Mouse (Mus musculus) stomach, embryonic 14.5 days (tissue): Measurements from ENCODE around the gene Hipk3. TPM values are rescaled to one million over a fixed set of nuclear protein-coding genes. Genes with fewer than 3 reads are reported as not detected.

Source experiments
- ATAC-seq: fragments of 200-750 bp; cut with Nextera tagmentation; 2 replicates; pipeline ENCODE4 v1.8.0; 2017; ENCODE audit warnings: low read depth, moderate TSS enrichment; ENCODE audit not compliant: insufficient number of reproducible peaks, insufficient read depth, low FRiP score
- H3K27ac ChIP-seq: fragments of 300-500 bp; sonication (generic); 2 replicates; pipeline ENCODE4 v1.5.1; 2014; ENCODE audit warnings: mild to moderate bottlenecking, low read length, moderate library complexity, mixed read lengths
- H3K27me3 ChIP-seq: fragments of 300-500 bp; sonication (generic); 2 replicates; pipeline ENCODE4 v1.6.1; 2014; ENCODE audit warnings: low read length, control low read depth, mixed read lengths; ENCODE audit not compliant: control insufficient read depth, insufficient read depth
- H3K36me3 ChIP-seq: fragments of 300-500 bp; sonication (generic); 2 replicates; pipeline ENCODE4 v1.6.1; 2014; ENCODE audit warnings: mild to moderate bottlenecking, control low read depth, low read length, moderate library complexity, mixed read lengths; ENCODE audit not compliant: control insufficient read depth, insufficient read depth
- H3K4me1 ChIP-seq: fragments of 300-500 bp; sonication (generic); 2 replicates; pipeline ENCODE4 v1.6.1; 2014; ENCODE audit warnings: low read length, control low read depth, mixed read lengths; ENCODE audit not compliant: control insufficient read depth, insufficient read depth
- H3K4me2 ChIP-seq: fragments of 300-500 bp; sonication (generic); replicated peaks from 2 replicates; pipeline ENCODE4 v1.6.1; 2014; ENCODE audit warnings: low read depth, low read length, control low read depth
- H3K4me3 ChIP-seq: fragments of 300-500 bp; sonication (generic); 2 replicates; pipeline ENCODE4 v1.5.1; 2014; ENCODE audit warnings: low read depth, low read length, control low read depth
- H3K9ac ChIP-seq: fragments of 300-500 bp; sonication (generic); replicated peaks from 2 replicates; pipeline ENCODE4 v1.6.1; 2014; ENCODE audit warnings: low read depth, mild to moderate bottlenecking, control low read depth, low read length, moderate library complexity, mixed read lengths
- H3K9me3 ChIP-seq: fragments of 300-500 bp; sonication (generic); 2 replicates; pipeline ENCODE4 v1.6.1; 2016; ENCODE audit warnings: low read depth, low read length, control low read depth; ENCODE audit not compliant: control insufficient read depth
- WGBS: fragments of 180-500 bp; shearing (Covaris S2); extraction: QIAGEN DNeasy Blood & Tissue Kit; methylation state at CpG from one replicate; pipeline ENCODE4 v1.1.7; 2014; 5-methylcytosine and 5-hydroxymethylcytosine counted together
- polyA plus RNA-seq: library from polyadenylated mRNA; unstranded; fragments of >200 nt; fragmentation: Nextera tagmentation; extraction: Ambion mirVana; gene quantifications from 2 replicates; pipeline ENCODE4 v1.2.1, GENCODE M21; 2014

The Hipk3 gene
- polyA plus RNA-seq, 1 experiment from 2014 or later = 23.9 TPM

DNA sequence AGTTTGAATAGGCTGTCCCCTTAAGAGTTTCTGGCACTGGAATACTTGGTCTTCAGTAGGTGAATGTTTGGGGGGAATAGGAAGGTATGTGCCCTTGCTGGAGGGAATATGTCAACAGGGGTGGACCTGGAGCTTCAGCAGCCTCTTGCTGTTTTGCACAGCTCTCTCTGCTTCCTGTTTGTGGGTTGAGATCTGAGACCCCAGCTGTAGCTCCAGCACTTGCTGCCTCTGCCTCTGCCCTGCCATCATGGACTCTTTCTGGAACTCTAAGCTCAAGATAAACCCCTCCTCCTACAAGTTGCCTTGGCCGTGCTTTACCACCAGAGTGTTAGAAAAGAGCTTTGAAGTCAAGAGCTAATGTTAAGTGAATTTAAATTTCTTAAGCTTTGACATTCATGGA lies 48.2 kb downstream of the Hipk3 start:
- ATAC-seq = no peak
- peaks cover 11% of the 10 kb centered on the region for H3K36me3 ChIP-seq
- no peak overlapping the region for H3K4me2 ChIP-seq
- H3K4me1 ChIP-seq = no peaks in the 10 kb centered on the region
- no peaks in the 10 kb centered on the region for H3K27me3 ChIP-seq
- H3K9me3 ChIP-seq = no peaks in the 10 kb centered on the region
- H3K27ac ChIP-seq = no peak overlapping the region
- H3K4me3 ChIP-seq = no peak overlapping the region
- 57% methylated on average over 1 of the region's 1 CpGs for WGBS
- no peak overlapping the region for H3K9ac ChIP-seq

DNA sequence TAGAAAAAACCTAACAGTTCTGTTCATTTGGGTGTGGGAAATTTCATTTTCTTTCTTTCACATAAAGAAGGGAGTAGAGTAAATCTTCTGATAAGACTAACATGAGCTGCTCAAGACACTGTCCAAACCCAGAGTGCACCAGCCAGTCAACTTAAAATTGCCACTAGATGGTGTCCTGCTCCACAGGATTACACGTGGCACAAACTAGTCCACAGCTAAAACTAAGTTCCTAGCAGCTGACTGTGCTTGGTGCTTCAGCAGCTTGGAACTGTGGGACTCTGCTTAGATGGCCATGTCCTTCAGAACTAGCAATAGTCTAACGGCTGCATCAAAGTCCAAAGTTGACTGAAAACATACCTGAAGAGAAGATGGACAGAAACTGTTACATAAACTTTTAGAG lies 49.5 kb downstream of the Hipk3 start:
- peak; percentile 58; the same call in 1 of the 2 replicates for ATAC-seq
- no peaks in the 10 kb centered on the region for H3K27me3 ChIP-seq
- no peaks in the 10 kb centered on the region for H3K4me1 ChIP-seq
- WGBS = 36% methylated on average over 2 of the region's 2 CpGs
- H3K4me3 ChIP-seq = no peak overlapping the region
- no peaks in the 10 kb centered on the region for H3K9me3 ChIP-seq
- H3K4me2 ChIP-seq = no peak overlapping the region
- H3K36me3 ChIP-seq = peaks cover 11% of the 10 kb centered on the region
- no peak overlapping the region for H3K9ac ChIP-seq
- no peak overlapping the region for H3K27ac ChIP-seq

DNA sequence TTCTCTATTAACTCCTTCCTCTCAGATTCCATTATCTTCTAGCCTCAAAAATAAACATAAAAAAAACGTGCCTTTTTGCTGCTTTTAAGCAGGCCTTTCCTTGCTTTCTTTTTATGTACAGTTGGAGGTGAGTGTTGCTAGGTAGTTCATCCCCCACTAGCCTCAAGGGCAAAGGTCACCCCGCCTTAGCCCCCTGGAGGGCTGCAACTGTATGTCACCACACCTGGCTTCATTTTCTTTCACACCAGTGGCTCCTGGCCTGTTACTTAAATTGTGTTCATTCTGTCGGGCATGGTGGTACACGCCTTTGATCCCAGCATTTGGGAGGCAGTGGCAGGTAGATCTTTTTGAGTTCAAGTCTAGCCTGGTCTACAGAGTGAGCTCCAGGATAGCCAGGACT lies 51.9 kb downstream of the Hipk3 start:
- H3K4me3 ChIP-seq = no peak overlapping the region
- peaks cover 23% of the 10 kb centered on the region for H3K36me3 ChIP-seq
- no peak overlapping the region for H3K9ac ChIP-seq
- ATAC-seq = no peak
- H3K9me3 ChIP-seq = no peaks in the 10 kb centered on the region
- H3K4me1 ChIP-seq = no peaks in the 10 kb centered on the region
- H3K27me3 ChIP-seq = no peaks in the 10 kb centered on the region
- H3K4me2 ChIP-seq = no peak overlapping the region
- 62% methylated on average over 4 of the region's 4 CpGs for WGBS
- no peak overlapping the region for H3K27ac ChIP-seq

DNA sequence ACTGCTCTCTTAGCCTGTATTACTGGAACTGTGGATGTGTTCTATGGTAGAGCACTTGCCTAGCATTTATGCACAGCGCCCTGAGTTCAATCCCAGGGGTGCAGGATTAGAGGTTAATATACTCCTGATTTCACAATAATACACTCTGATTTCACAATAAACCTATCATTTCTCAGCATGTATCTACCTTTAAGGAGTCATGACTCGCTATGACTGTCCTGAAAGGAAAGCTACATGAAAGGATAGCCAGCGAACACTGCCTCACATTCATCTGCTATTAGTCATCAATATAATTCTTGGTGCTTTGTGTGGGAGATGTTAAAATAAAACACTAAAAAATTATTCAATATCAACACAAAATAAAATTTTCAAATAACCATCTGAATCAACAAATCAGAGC lies 58.0 kb downstream of the Hipk3 start:
- no peaks in the 10 kb centered on the region for H3K27me3 ChIP-seq
- H3K4me3 ChIP-seq = no peak overlapping the region
- H3K9ac ChIP-seq = no peak overlapping the region
- H3K9me3 ChIP-seq = no peaks in the 10 kb centered on the region
- H3K36me3 ChIP-seq = peaks cover 47% of the 10 kb centered on the region
- no peaks in the 10 kb centered on the region for H3K4me1 ChIP-seq
- 93% methylated on average over 3 of the region's 3 CpGs for WGBS
- no peak overlapping the region for H3K4me2 ChIP-seq
- H3K27ac ChIP-seq = no peak overlapping the region
- ATAC-seq = no peak

DNA sequence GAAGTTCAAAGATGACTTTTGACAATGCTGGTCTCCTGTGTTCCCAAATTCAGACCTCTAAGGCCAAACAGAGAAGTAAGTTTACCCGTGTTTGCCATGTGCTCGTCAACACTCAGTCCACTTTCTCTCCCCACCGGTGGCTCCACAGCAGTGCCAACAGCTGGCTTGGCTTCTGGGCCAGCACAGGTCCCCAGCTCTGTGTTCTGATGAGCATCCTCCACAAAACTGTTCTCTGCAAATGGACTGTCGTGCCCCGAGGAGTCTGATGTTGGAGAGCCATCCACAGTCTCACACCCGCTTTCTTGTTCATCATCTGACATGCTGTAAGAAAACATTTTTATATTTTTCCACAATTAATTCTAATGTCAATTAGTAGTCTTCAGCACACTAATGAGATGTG lies 63.2 kb downstream of the Hipk3 start:
- Histone ChIP-seq H3K27me3 (no peaks in the 10 kb centered on the region), H3K9ac (no peak overlapping the region), H3K4me3 (no peak overlapping the region), H3K4me1 (no peaks in the 10 kb centered on the region), H3K36me3 (peaks cover 37% of the 10 kb centered on the region), H3K27ac (no peak overlapping the region), H3K4me2 (no peak overlapping the region), H3K9me3 (no peaks in the 10 kb centered on the region)
- WGBS = 90% methylated on average over 6 of the region's 6 CpGs
- ATAC-seq = no peak

DNA sequence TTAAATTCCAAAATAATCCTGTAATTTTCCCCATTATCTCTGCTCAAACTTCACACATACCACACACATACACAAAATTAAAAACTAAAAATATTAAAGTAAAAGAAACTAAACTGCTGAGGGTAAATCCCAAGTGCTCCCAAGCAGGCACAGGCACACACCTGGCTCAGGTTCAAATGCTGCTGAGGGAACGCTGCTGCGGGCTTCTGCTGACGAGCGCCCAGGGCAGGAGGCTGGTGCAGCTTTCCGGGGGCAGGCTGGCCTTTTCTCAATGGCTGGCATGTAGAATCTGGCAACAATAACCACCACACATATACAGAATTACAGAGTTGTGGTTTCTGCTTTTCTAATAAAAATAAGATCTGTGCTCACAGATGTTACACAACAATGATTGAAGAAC lies 63.7 kb downstream of the Hipk3 start:
- ATAC-seq = no peak
- Histone ChIP-seq H3K4me2 (no peak overlapping the region), H3K4me1 (no peaks in the 10 kb centered on the region), H3K9me3 (no peaks in the 10 kb centered on the region), H3K27me3 (no peaks in the 10 kb centered on the region), H3K4me3 (no peak overlapping the region), H3K36me3 (peaks cover 37% of the 10 kb centered on the region), H3K27ac (no peak overlapping the region), H3K9ac (no peak overlapping the region)
- 98% methylated on average over 5 of the region's 5 CpGs for WGBS

DNA sequence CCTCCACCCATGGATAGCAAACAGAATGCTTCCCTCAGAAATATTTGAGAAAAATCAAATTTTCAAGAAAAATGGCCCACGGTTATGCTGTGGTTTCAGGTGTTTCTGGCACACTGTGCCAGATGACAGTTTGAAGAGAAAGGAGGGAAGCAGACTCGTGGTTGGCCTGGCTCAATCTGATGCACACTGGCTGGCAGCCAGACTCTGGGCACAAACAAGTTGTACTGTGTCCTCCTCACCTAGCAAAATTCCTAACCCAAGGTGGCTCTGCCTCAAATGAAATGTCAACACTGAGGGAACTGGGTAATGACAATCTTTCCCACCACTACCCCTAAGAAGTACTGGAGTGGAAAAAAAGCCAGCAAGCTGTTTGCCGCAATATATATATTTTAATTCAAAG lies 68.1 kb downstream of the Hipk3 start:
- H3K9me3 ChIP-seq = no peaks in the 10 kb centered on the region
- H3K4me3 ChIP-seq = no peak overlapping the region
- whole genome bisulfite sequencing = 83% methylated on average over 3 of the region's 3 CpGs
- no peak overlapping the region for H3K27ac ChIP-seq
- H3K4me2 ChIP-seq = no peak overlapping the region
- no peak overlapping the region for H3K9ac ChIP-seq
- peaks cover 8% of the 10 kb centered on the region for H3K36me3 ChIP-seq
- H3K4me1 ChIP-seq = no peaks in the 10 kb centered on the region
- ATAC-seq = no peak
- no peaks in the 10 kb centered on the region for H3K27me3 ChIP-seq

DNA sequence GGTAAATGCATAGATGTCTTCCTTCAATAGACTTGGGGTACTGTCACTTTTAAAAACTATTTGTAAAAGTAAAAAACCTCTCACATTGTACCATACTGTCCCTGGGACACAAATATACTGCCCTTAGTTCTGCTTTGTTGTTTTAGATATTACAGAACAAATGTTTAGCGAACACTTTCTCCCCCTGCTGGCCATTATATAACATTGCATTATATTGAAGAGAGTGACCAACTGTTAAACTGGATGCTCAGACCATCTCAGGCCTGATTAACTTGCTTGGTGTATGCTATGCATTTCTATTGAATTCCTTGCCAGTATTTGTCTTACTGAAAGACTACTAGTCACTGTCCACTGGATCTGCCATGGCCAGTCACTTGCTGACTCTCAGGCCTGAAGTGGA lies 72.0 kb downstream of the Hipk3 start:
- H3K27ac ChIP-seq = no peak overlapping the region
- no peaks in the 10 kb centered on the region for H3K4me1 ChIP-seq
- no peaks in the 10 kb centered on the region for H3K36me3 ChIP-seq
- no peaks in the 10 kb centered on the region for H3K9me3 ChIP-seq
- no peak overlapping the region for H3K4me2 ChIP-seq
- ATAC-seq = peak; percentile 10; the same call in 1 of the 2 replicates
- 13% methylated on average over 1 of the region's 1 CpGs for WGBS
- H3K4me3 ChIP-seq = no peak overlapping the region
- no peak overlapping the region for H3K9ac ChIP-seq
- H3K27me3 ChIP-seq = no peaks in the 10 kb centered on the region

DNA sequence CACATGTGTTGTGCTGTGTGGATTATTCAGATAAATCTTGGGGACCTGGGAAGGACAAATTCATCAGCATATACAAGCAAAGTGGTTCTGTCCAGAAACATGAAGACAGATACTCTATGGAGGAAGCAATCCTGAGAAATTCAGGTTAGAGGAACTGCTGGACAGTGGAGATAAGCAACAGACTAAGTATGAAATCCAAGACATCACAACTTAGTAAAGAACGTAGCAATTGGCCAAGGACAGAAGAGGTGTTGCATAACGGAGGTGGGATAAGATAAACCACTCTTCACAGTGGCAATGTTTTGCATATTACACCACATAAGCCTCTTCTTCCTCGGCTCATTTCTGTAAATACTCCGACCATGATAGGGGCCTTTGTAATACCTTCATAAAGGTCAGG lies 73.4 kb downstream of the Hipk3 start:
- H3K36me3 ChIP-seq = no peaks in the 10 kb centered on the region
- no peak overlapping the region for H3K27ac ChIP-seq
- no peaks in the 10 kb centered on the region for H3K27me3 ChIP-seq
- H3K4me1 ChIP-seq = no peaks in the 10 kb centered on the region
- ATAC-seq = no peak
- no peak overlapping the region for H3K4me3 ChIP-seq
- H3K9me3 ChIP-seq = no peaks in the 10 kb centered on the region
- 80% methylated on average over 4 of the region's 4 CpGs for WGBS
- no peak overlapping the region for H3K4me2 ChIP-seq
- H3K9ac ChIP-seq = no peak overlapping the region
